In genomic region chr12:9253306-9254074, GRCm38 (mm10) we compare ENCODE assay signal across 21 mouse cellular contexts.
DNase-seq lines count a peak whose midpoint lies in the region; ATAC-seq lines count a peak whose summit lies in the region.
"Had no signal": no experiment of that assay in that cellular context is flagged by ENCODE, and none has a peak within 500 bp of the region (broad histone marks: within the 10 kb centered on the region; RNA-seq: fewer than 3 reads in every experiment).

No protein-coding gene starts in this region.

- ATAC-seq in embryonic facial prominence, embryonic 15.5 days (ENCODE audit: insufficient number of reproducible peaks, low FRiP score, low TSS enrichment, low read depth): no peak
- no peak for ATAC-seq in erythroid progenitor cell, adult 5-6 weeks (replicated peaks; ENCODE audit: low FRiP score, poor library complexity, severe bottlenecking)

- H3K4me2 ChIP-seq in embryonic facial prominence, embryonic 15.5 days (replicated peaks): no peak overlapping the region
- H3K4me2 ChIP-seq: hindbrain, embryonic 14.5 days; liver, embryonic 11.5 days; lung, embryonic 14.5 days; midbrain, embryonic 12.5 days had no signal

- no peak overlapping the region for H3K9ac ChIP-seq in embryonic facial prominence, embryonic 15.5 days
- H3K9ac ChIP-seq: hindbrain, embryonic 14.5 days; lung, embryonic 14.5 days; midbrain, embryonic 12.5 days had no signal

- H3K4me1 ChIP-seq in embryonic facial prominence, embryonic 15.5 days: peaks cover 12% of the 10 kb centered on the region
- H3K4me1 ChIP-seq: midbrain, embryonic 12.5 days had no signal

- 24% methylated on average over 19 of the region's 19 CpGs for WGBS in embryonic facial prominence, embryonic 15.5 days

- H3K36me3 ChIP-seq in embryonic facial prominence, embryonic 15.5 days: no peaks in the 10 kb centered on the region
- H3K36me3 ChIP-seq: heart, embryonic 10.5 days; midbrain, embryonic 12.5 days had no signal

- H3K9me3 ChIP-seq in embryonic facial prominence, embryonic 15.5 days (replicated peaks): no peaks in the 10 kb centered on the region
- H3K9me3 ChIP-seq: heart, embryonic 10.5 days; midbrain, embryonic 12.5 days had no signal

- H3K4me3 ChIP-seq in embryonic facial prominence, embryonic 15.5 days (replicated peaks): no peak overlapping the region
- H3K4me3 ChIP-seq: heart, embryonic 10.5 days; midbrain, embryonic 12.5 days had no signal

- intact Hi-C loops in heart, postnatal 25 days (cut with DNase I): loop anchor here (10.0 kb wide), 1 partner anchor 321 kb away; the partner anchor contains the start of gene Osr1

- H3K27ac ChIP-seq in embryonic facial prominence, embryonic 15.5 days (replicated peaks): peak overlapping the region; percentile 39
- H3K27ac ChIP-seq: heart, embryonic 10.5 days; hindbrain, embryonic 14.5 days; midbrain, embryonic 12.5 days had no signal

- H3K27me3 ChIP-seq in embryonic facial prominence, embryonic 15.5 days: no peaks in the 10 kb centered on the region
- H3K27me3 ChIP-seq: midbrain, embryonic 12.5 days had no signal

- peak; percentile 77 for DNase-seq in heart, adult 11 months
- DNase-seq in heart, postnatal 25 days (ENCODE audit: low spot score): no peak
- DNase-seq in kidney, postnatal 14 days: peak; percentile 10
- DNase-seq in kidney, adult 8-10 months: no peak
- DNase-seq in embryo, embryonic 10 days (ENCODE audit: low spot score): peak; percentile 21
- no peak for DNase-seq in spleen, postnatal 10 days (ENCODE audit: low spot score in 2 of 2)
- DNase-seq: adrenal gland, adult 8-10 months; B cell, adult 2 months; cerebellum, adult 11 months; cerebellum, postnatal 36 days; gastrocnemius, postnatal 14 days; heart, postnatal 10 days; lung, embryonic 14.5 days; right cerebral cortex, postnatal 25 days; thymus, postnatal 14 days had no signal

Comparison
In these comparisons a context has a peak if more than half of its experiments do, and no peak if none do; other contexts are left out.
1. DNase-seq: peak in heart, adult 11 months (single experiment), kidney, postnatal 14 days (single experiment) and embryo, embryonic 10 days (single experiment); none in heart, postnatal 25 days (single experiment), kidney, adult 8-10 months (0 of 2) and spleen, postnatal 10 days (0 of 2).